Mouse (Mus musculus): ENCODE measurements around the gene Myo1d. TPM values are rescaled to one million over a fixed set of nuclear protein-coding genes. Genes with fewer than 3 reads are reported as not detected.

Gene Myo1d
- total RNA-seq, 2 experiments from 2014 or later = 2.7 to 5.3 TPM

- DNase-seq = peak; percentile 16
- no peak overlapping the region; the same call in 1 of the 2 replicates for H3K27ac ChIP-seq
- TF ChIP-seq CTCF (IDR thresholded peaks at IDR 0.05) = no peak
- H3K4me3 ChIP-seq = no peak overlapping the region
- intact Hi-C loops (cut with DNase I) = no loop called here
Observed at GRCm38 (mm10) chr11:80481409-80482050, 298.3 kb downstream of the Myo1d start.

GRCm38 (mm10) chr11:80479906-80480866, 299.6 kb downstream of the Myo1d start:
- intact Hi-C loops (cut with DNase I) = no loop called here
- DNase-seq = no peak
- no peak for TF ChIP-seq CTCF (IDR thresholded peaks at IDR 0.05)
- H3K4me3 ChIP-seq = no peak overlapping the region
- H3K27ac ChIP-seq = no peak overlapping the region

GRCm38 (mm10) chr11:80479425-80479824, 300.4 kb downstream of the Myo1d start:
- intact Hi-C loops (cut with DNase I) = no loop called here
- Histone ChIP-seq H3K27ac (no peak overlapping the region), H3K4me3 (no peak overlapping the region)

GRCm38 (mm10) chr11:80478694-80479412, 301.0 kb downstream of the Myo1d start:
- no peak for TF ChIP-seq CTCF (IDR thresholded peaks at IDR 0.05)
- Histone ChIP-seq H3K4me3 (no peak overlapping the region), H3K27ac (no peak overlapping the region)
- intact Hi-C loops (cut with DNase I) = no loop called here
- DNase-seq = no peak

More at GRCm38 (mm10) chr11:80479425-80479824, 300.4 kb downstream of the Myo1d start:
- no peak for DNase-seq
- TF ChIP-seq CTCF (IDR thresholded peaks at IDR 0.05) = no peak

GRCm38 (mm10) chr11:80477341-80478199, 302.3 kb downstream of the Myo1d start:
- intact Hi-C loops (cut with DNase I) = no loop called here
- TF ChIP-seq CTCF (IDR thresholded peaks at IDR 0.05) = peak; percentile 2; the same call in 1 of the 2 replicates
- H3K4me3 ChIP-seq = peak overlapping the region; percentile 74
- peak; percentile 49 for DNase-seq
- peak overlapping the region; percentile 81 for H3K27ac ChIP-seq

- H3K4me3 ChIP-seq = peak within 1 kb of the TSS; percentile 74
- intact Hi-C loops (cut with DNase I) = no loop called here
- peak; percentile 50 for TF ChIP-seq CTCF (IDR thresholded peaks at IDR 0.05)
Observed at GRCm38 (mm10) chr11:80476222-80477189, 303.3 kb downstream of the Myo1d start, which contains the start of gene Cdk5r1. Cdk5r1 (plus strand) TSS chr11:80477023.

GRCm38 (mm10) chr11:80475544-80475943, 304.3 kb downstream of the Myo1d start:
- Histone ChIP-seq H3K4me3 (no peak overlapping the region), H3K27ac (no peak overlapping the region)
- no peak for TF ChIP-seq CTCF (IDR thresholded peaks at IDR 0.05)
- intact Hi-C loops (cut with DNase I) = no loop called here
- DNase-seq = no peak

More at GRCm38 (mm10) chr11:80476222-80477189, 303.3 kb downstream of the Myo1d start, which contains the start of gene Cdk5r1:
- DNase-seq = peak; percentile 90
- peak within 1 kb of the TSS; percentile 81 for H3K27ac ChIP-seq

GRCm38 (mm10) chr11:80474846-80475245, 305.0 kb downstream of the Myo1d start:
- no peak for DNase-seq
- no peak for TF ChIP-seq CTCF (IDR thresholded peaks at IDR 0.05)
- intact Hi-C loops (cut with DNase I) = no loop called here
- Histone ChIP-seq H3K27ac (no peak overlapping the region), H3K4me3 (no peak overlapping the region)

GRCm38 (mm10) chr11:80474175-80474691, 305.6 kb downstream of the Myo1d start:
- TF ChIP-seq CTCF (IDR thresholded peaks at IDR 0.05) = peak; percentile 24; the same call in 1 of the 2 replicates
- H3K27ac ChIP-seq = no peak overlapping the region
- no peak for DNase-seq
- no peak overlapping the region for H3K4me3 ChIP-seq
- intact Hi-C loops (cut with DNase I) = no loop called here

GRCm38 (mm10) chr11:80471836-80472605, 307.8 kb downstream of the Myo1d start:
- no peak for TF ChIP-seq CTCF (IDR thresholded peaks at IDR 0.05)
- H3K4me3 ChIP-seq = no peak overlapping the region
- DNase-seq = no peak
- H3K27ac ChIP-seq = no peak overlapping the region
- intact Hi-C loops (cut with DNase I) = no loop called here
